Mouse (Mus musculus) midbrain, embryonic 10.5 days (tissue): ENCODE measurements around the gene Clps. TPM values are rescaled to one million over a fixed set of nuclear protein-coding genes. Genes with fewer than 3 reads are reported as not detected.
"Not testable (repeated sequence)": the region's sequence is repeated elsewhere in the genome, so short reads cannot be mapped to it uniquely, and the experiment has no call there.

Experiments used
- DNase-seq: peaks from one replicate; pipeline ENCODE4 v3.0.0-alpha.2; 2017; ENCODE audit warnings: low spot score
- H3K27ac ChIP-seq: fragments of 300-500 bp; sonication (generic); replicated peaks from 2 replicates; pipeline ENCODE4 v1.5.1; 2016; ENCODE audit warnings: mild to moderate bottlenecking
- H3K27me3 ChIP-seq: fragments of 300-500 bp; sonication (generic); 2 replicates; pipeline ENCODE4 v1.6.1; 2016; ENCODE audit warnings: low read depth, mild to moderate bottlenecking; ENCODE audit not compliant: poor library complexity, severe bottlenecking
- H3K36me3 ChIP-seq: fragments of 300-500 bp; sonication (generic); 2 replicates; pipeline ENCODE4 v1.6.1; 2016; ENCODE audit warnings: mild to moderate bottlenecking, moderate library complexity
- H3K4me1 ChIP-seq: fragments of 300-500 bp; sonication (generic); 2 replicates; pipeline ENCODE4 v1.6.1; 2016
- H3K4me3 ChIP-seq: fragments of 300-500 bp; sonication (generic); 2 replicates; pipeline ENCODE4 v1.5.1; 2016; ENCODE audit warnings: mild to moderate bottlenecking, moderate library complexity
- H3K9me3 ChIP-seq: fragments of 300-500 bp; sonication (generic); replicated peaks from 2 replicates; pipeline ENCODE4 v1.6.1; 2016; ENCODE audit warnings: mild to moderate bottlenecking
- WGBS: fragments of 180-500 bp; shearing (Covaris S2); methylation state at CpG from one replicate; pipeline ENCODE4 v1.1.7; 2016; 5-methylcytosine and 5-hydroxymethylcytosine counted together
- polyA plus RNA-seq: library from polyadenylated mRNA; unstranded; fragments of >200 nt; fragmentation: Nextera tagmentation; extraction: Ambion mirVana; gene quantifications from 2 replicates; pipeline ENCODE4 v1.2.1, GENCODE M21; 2016

The Clps gene
- polyA plus RNA-seq, 1 experiment from 2014 or later: not detected

DNA sequence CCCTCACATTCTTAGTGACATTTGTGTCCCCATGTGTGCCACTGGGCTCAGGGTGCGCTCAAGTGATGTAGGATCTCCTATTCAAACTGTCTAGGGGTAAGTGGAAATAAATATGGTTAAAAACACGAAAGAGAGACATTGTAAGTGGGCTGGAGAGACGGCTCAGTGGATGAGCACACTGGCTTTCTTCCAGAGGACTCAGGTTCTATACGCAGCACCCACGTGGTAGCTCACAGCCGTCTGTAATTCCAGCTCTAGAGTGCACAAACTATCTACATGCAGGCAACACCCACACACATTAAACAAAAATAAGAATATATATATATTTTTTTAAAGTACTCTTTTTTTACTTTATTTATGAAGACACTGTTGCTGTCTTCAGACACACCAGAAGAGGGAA, 12.4 kb upstream of the Clps start:
- Histone ChIP-seq H3K9me3 (no peaks in the 10 kb centered on the region), H3K27me3 (no peaks in the 10 kb centered on the region), H3K4me1 (peaks cover 11% of the 10 kb centered on the region), H3K27ac (no peak overlapping the region), H3K4me3 (no peak overlapping the region), H3K36me3 (no peaks in the 10 kb centered on the region)
- no peak for DNase-seq
- WGBS: 89% methylated on average over 6 of the region's 6 CpGs

DNA sequence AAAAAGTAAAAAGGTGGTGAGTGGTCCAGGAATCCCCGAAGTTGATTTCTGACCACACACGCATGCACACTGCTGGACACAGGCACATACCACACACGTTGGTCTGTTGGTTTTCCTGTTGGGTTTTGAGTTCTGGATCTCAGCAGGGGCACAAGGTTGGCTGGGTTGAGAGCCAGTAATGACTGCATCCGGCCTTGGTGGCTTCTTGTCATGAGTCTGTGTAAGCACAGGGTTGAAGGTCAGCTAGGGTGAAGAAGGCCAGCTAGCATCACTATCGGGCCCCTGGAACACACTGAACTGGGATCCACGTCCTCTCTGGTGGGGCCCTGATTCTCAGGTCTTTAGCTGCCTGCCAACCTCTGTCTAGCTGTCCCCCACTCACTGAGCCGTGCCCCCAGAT, 12.0 kb upstream of the Clps start:
- Histone ChIP-seq H3K36me3 (no peaks in the 10 kb centered on the region), H3K27ac (no peak overlapping the region), H3K4me1 (peaks cover 11% of the 10 kb centered on the region), H3K4me3 (no peak overlapping the region), H3K27me3 (no peaks in the 10 kb centered on the region), H3K9me3 (no peaks in the 10 kb centered on the region)
- 83% methylated on average over 7 of the region's 7 CpGs for WGBS
- DNase-seq: no peak

DNA sequence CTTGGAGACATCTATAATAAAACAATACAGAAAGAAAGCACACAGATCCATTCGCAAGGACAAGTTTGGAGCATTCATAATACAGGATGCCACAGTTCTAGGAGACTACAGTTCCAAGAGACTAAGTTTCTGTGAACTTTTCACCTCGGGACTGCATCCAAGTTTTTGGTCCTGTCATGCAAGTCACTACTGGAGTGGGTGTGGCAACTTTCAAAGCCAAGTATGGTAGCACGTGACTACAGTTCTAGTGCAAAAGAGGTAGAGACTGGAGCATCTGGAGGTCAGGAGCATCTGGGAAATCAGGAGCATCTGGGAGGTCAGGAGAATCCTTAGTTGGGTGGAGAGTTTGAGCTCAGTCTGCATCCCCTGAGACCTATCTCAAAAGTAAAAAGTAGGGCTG, 11.3 kb upstream of the Clps start:
- peaks cover 11% of the 10 kb centered on the region for H3K4me1 ChIP-seq
- no peaks in the 10 kb centered on the region for H3K9me3 ChIP-seq
- no peaks in the 10 kb centered on the region for H3K36me3 ChIP-seq
- no peak overlapping the region for H3K4me3 ChIP-seq
- no peak overlapping the region for H3K27ac ChIP-seq
- DNase-seq: no peak
- no peaks in the 10 kb centered on the region for H3K27me3 ChIP-seq
- whole genome bisulfite sequencing: 84% methylated on average over 3 of the region's 3 CpGs

DNA sequence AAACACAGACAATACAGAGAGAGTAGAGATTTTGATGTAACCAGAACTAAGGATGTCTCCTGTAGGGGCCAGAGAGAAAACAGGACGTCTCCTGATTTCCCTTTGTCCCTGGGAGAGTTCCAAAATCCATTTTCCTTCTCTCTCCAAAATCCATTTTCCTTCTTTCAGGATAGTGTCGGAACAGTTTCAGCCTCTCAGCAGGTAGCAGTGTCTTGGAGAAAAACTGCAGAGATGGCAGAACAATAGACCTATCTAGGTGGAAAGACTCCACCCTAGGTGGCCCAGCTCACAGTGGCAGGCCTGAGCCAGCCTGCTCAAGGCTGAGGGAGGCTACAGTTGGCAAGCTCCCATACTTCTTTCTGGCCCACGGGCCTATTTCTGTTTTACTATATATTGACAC, 7.0 kb upstream of the Clps start:
- H3K4me3 ChIP-seq: no peak overlapping the region
- 21% methylated on average over 3 of the region's 3 CpGs for WGBS
- no peak for DNase-seq
- H3K4me1 ChIP-seq: no peaks in the 10 kb centered on the region
- H3K36me3 ChIP-seq: no peaks in the 10 kb centered on the region
- H3K9me3 ChIP-seq: no peaks in the 10 kb centered on the region
- no peak overlapping the region for H3K27ac ChIP-seq
- H3K27me3 ChIP-seq: no peaks in the 10 kb centered on the region

GRCm38 (mm10) chr17:28565181-28565580, 4.6 kb upstream of the Clps start:
- H3K9me3 ChIP-seq: no peaks in the 10 kb centered on the region
- no peaks in the 10 kb centered on the region for H3K36me3 ChIP-seq
- H3K4me1 ChIP-seq: 0 out of 2 replicates have a peak, but pooled peaks cover 8% of the 10 kb centered on the region
- no peak for DNase-seq
- no peak overlapping the region for H3K27ac ChIP-seq
- no peaks in the 10 kb centered on the region for H3K27me3 ChIP-seq
- no peak overlapping the region for H3K4me3 ChIP-seq

- H3K4me3 ChIP-seq: no peak overlapping the region
- 67% methylated on average over 7 of the region's 7 CpGs for WGBS
- no peaks in the 10 kb centered on the region for H3K36me3 ChIP-seq
- H3K9me3 ChIP-seq: no peaks in the 10 kb centered on the region
- no peak for DNase-seq
- H3K27me3 ChIP-seq: no peaks in the 10 kb centered on the region
- peaks cover 13% of the 10 kb centered on the region for H3K4me1 ChIP-seq
- H3K27ac ChIP-seq: no peak overlapping the region
Measured at GRCm38 (mm10) chr17:28561613-28562012, 1.0 kb upstream of the Clps start.

- no peaks in the 10 kb centered on the region for H3K27me3 ChIP-seq
- H3K4me1 ChIP-seq: peaks cover 34% of the 10 kb centered on the region
- no peak for DNase-seq
- H3K27ac ChIP-seq: no peak overlapping the region
- WGBS: 81% methylated on average over 6 of the region's 6 CpGs
- H3K4me3 ChIP-seq: no peak overlapping the region
- no peaks in the 10 kb centered on the region for H3K36me3 ChIP-seq
- H3K9me3 ChIP-seq: no peaks in the 10 kb centered on the region
Measured at GRCm38 (mm10) chr17:28557772-28558171, 2.8 kb downstream of the Clps start.

- 68% methylated on average over 6 of the region's 6 CpGs for WGBS
- H3K27ac ChIP-seq: 0 out of 2 replicates have a peak overlapping the region, but pooled peaks have one; percentile 38
Measured at GRCm38 (mm10) chr17:28556635-28557396, 3.8 kb downstream of the Clps start.

GRCm38 (mm10) chr17:28554021-28554420, 6.5 kb downstream of the Clps start:
- not testable (repeated sequence) for DNase-seq, H3K27ac ChIP-seq
- 93% methylated on average over 4 of the region's 4 CpGs for WGBS

More at GRCm38 (mm10) chr17:28556635-28557396, 3.8 kb downstream of the Clps start:
- no peaks in the 10 kb centered on the region for H3K27me3 ChIP-seq
- H3K4me3 ChIP-seq: no peak overlapping the region
- H3K9me3 ChIP-seq: no peaks in the 10 kb centered on the region
- H3K4me1 ChIP-seq: peaks cover 35% of the 10 kb centered on the region
- H3K36me3 ChIP-seq: no peaks in the 10 kb centered on the region
- no peak for DNase-seq

GRCm38 (mm10) chr17:28553040-28553793, 7.3 kb downstream of the Clps start:
- Histone ChIP-seq H3K4me1 (peaks cover 31% of the 10 kb centered on the region), H3K27me3 (no peaks in the 10 kb centered on the region), H3K27ac (no peak overlapping the region), H3K36me3 (no peaks in the 10 kb centered on the region), H3K4me3 (0 out of 2 replicates have a peak overlapping the region, but pooled peaks have one; percentile 11), H3K9me3 (no peaks in the 10 kb centered on the region)
- WGBS: 8% methylated on average over 14 of the region's 14 CpGs
- DNase-seq: peak; percentile 75

More at GRCm38 (mm10) chr17:28554021-28554420, 6.5 kb downstream of the Clps start:
- not testable (repeated sequence) for H3K4me3 ChIP-seq, H3K9me3 ChIP-seq, H3K27me3 ChIP-seq, H3K36me3 ChIP-seq
- H3K4me1 ChIP-seq: peaks cover 31% of the 10 kb centered on the region

DNA sequence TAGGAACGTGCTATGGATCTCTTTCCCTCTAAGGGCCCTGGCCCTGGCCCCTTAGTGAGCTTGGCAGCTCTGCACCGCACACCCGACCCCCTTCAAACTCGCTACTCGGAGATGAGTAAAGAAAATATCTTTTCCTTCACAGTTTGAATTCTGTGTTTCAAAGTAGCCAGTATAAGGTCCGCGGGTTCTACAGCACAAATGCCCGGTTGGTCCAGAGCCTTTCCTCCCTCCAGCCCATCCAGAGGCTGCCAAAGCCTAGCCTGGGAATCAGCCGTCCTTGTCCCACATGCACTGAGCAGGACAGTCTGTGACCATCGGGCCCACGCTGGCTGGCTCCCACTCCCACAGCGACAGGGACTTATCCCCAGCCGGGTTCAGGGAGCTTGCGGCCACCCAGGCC, 11.5 kb downstream of the Clps start, which contains the start of gene Clpsl2:
Gene Clpsl2 (plus strand): TSS at position 301 of the 400 bp plus-strand sequence.
- no peak for DNase-seq
- Histone ChIP-seq H3K36me3 (no peaks in the 10 kb centered on the region), H3K9me3 (no peaks in the 10 kb centered on the region), H3K27ac (no peak within 1 kb of the TSS), H3K4me1 (peaks cover 15% of the 10 kb centered on the region), H3K27me3 (no peaks in the 10 kb centered on the region), H3K4me3 (no peak within 1 kb of the TSS)
- 81% methylated on average over 14 of the region's 14 CpGs for WGBS

GRCm38 (mm10) chr17:28548550-28548949, 12.0 kb downstream of the Clps start:
- no peak overlapping the region for H3K27ac ChIP-seq
- no peaks in the 10 kb centered on the region for H3K27me3 ChIP-seq
- H3K9me3 ChIP-seq: no peaks in the 10 kb centered on the region
- peaks cover 12% of the 10 kb centered on the region for H3K4me1 ChIP-seq
- no peak for DNase-seq
- WGBS: 71% methylated on average over 11 of the region's 11 CpGs
- H3K4me3 ChIP-seq: no peak overlapping the region
- no peaks in the 10 kb centered on the region for H3K36me3 ChIP-seq

DNA sequence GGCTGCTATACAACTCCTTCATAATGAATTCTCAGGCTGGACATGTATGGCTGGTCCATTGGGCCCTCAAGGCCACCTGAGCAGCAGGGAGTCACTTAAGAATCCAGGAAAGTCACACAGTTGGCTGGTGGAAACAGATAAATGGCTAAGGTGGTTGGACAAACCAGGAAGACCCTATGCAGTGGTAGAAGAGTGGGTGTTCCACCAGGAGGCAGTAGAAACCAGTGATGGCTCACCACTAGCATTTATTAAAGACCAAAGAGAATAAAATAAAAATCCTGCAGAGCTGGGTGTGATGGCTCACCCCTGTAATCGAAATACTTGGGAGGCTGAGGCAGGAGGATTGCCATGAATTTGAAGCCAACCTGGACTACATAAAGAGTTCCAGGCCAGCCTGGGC, 13.6 kb downstream of the Clps start:
- no peaks in the 10 kb centered on the region for H3K4me1 ChIP-seq
- H3K36me3 ChIP-seq: no peaks in the 10 kb centered on the region
- no peak overlapping the region for H3K27ac ChIP-seq
- DNase-seq: no peak
- WGBS: 95% methylated on average over 1 of the region's 1 CpGs
- no peak overlapping the region for H3K4me3 ChIP-seq
- H3K9me3 ChIP-seq: peaks cover 2% of the 10 kb centered on the region
- no peaks in the 10 kb centered on the region for H3K27me3 ChIP-seq
